Mouse (Mus musculus): ENCODE measurements around the gene Arhgap9. TPM values are rescaled to one million over a fixed set of nuclear protein-coding genes. Genes with fewer than 3 reads are reported as not detected.

Arhgap9 gene
- polyA plus RNA-seq, 1 experiment from 2014 or later, result 2.0 TPM

- Histone ChIP-seq H3K4me1 (peaks cover 76% of the 10 kb centered on the region), H3K9me3 (no peaks in the 10 kb centered on the region), H3K27ac (replicated peaks) (peak overlapping the region; percentile 95), H3K4me3 (peak overlapping the region; percentile 88), H3K27me3 (replicated peaks; ENCODE audit: low read depth, poor library complexity, severe bottlenecking) (no peaks in the 10 kb centered on the region), H3K36me3 (replicated peaks) (peaks cover 55% of the 10 kb centered on the region)
- WGBS, result 3% methylated on average over 3 of the region's 3 CpGs
- no peak for DNase-seq (ENCODE audit: low spot score)
Observed at GRCm38 (mm10) chr10:127287936-127288293, 33.8 kb upstream of the Arhgap9 start.

GRCm38 (mm10) chr10:127288328-127288799, 33.4 kb upstream of the Arhgap9 start:
- H3K27ac ChIP-seq (replicated peaks), result peak overlapping the region; percentile 95
- H3K4me3 ChIP-seq, result peak overlapping the region; percentile 88
- H3K27me3 ChIP-seq (replicated peaks; ENCODE audit: low read depth, poor library complexity, severe bottlenecking), result no peaks in the 10 kb centered on the region
- no peak for DNase-seq (ENCODE audit: low spot score)
- H3K4me1 ChIP-seq, result peaks cover 78% of the 10 kb centered on the region
- no peaks in the 10 kb centered on the region for H3K9me3 ChIP-seq
- under 1% methylated on average over 27 of the region's 28 CpGs for WGBS
- H3K36me3 ChIP-seq (replicated peaks), result peaks cover 55% of the 10 kb centered on the region

GRCm38 (mm10) chr10:127288800-127289572, 32.8 kb upstream of the Arhgap9 start, which contains the start of gene Mbd6:
TSS of gene Mbd6 (minus strand) at chr10:127289018.
- Histone ChIP-seq H3K4me3 (peak within 1 kb of the TSS; percentile 88), H3K9me3 (no peaks in the 10 kb centered on the region), H3K27me3 (replicated peaks; ENCODE audit: low read depth, poor library complexity, severe bottlenecking) (no peaks in the 10 kb centered on the region), H3K36me3 (replicated peaks) (peaks cover 55% of the 10 kb centered on the region), H3K27ac (replicated peaks) (peak within 1 kb of the TSS; percentile 95), H3K4me1 (peaks cover 78% of the 10 kb centered on the region)
- peak; percentile 93 for DNase-seq (ENCODE audit: low spot score)
- under 1% methylated on average over 52 of the region's 65 CpGs for WGBS

GRCm38 (mm10) chr10:127289573-127290191, 32.1 kb upstream of the Arhgap9 start:
- Histone ChIP-seq H3K4me3 (peak overlapping the region; percentile 88), H3K27me3 (replicated peaks; ENCODE audit: low read depth, poor library complexity, severe bottlenecking) (no peaks in the 10 kb centered on the region), H3K4me1 (peaks cover 72% of the 10 kb centered on the region), H3K36me3 (replicated peaks) (peaks cover 55% of the 10 kb centered on the region), H3K9me3 (no peaks in the 10 kb centered on the region), H3K27ac (replicated peaks) (peak overlapping the region; percentile 95)
- WGBS, result 2% methylated on average over 15 of the region's 15 CpGs
- DNase-seq (ENCODE audit: low spot score), result no peak

GRCm38 (mm10) chr10:127290307-127290929, 31.3 kb upstream of the Arhgap9 start:
- Histone ChIP-seq H3K4me3 (peak overlapping the region; percentile 88), H3K36me3 (replicated peaks) (peaks cover 55% of the 10 kb centered on the region), H3K9me3 (no peaks in the 10 kb centered on the region), H3K4me1 (peaks cover 65% of the 10 kb centered on the region), H3K27ac (replicated peaks) (peak overlapping the region; percentile 95), H3K27me3 (replicated peaks; ENCODE audit: low read depth, poor library complexity, severe bottlenecking) (no peaks in the 10 kb centered on the region)
- WGBS, result under 1% methylated on average over 46 of the region's 47 CpGs
- DNase-seq (ENCODE audit: low spot score), result peak; percentile 100

- peak overlapping the region; percentile 88 for H3K4me3 ChIP-seq
- DNase-seq (ENCODE audit: low spot score), result peak; percentile 74
- H3K27ac ChIP-seq (replicated peaks), result peak overlapping the region; percentile 95
- no peaks in the 10 kb centered on the region for H3K9me3 ChIP-seq
- peaks cover 55% of the 10 kb centered on the region for H3K36me3 ChIP-seq (replicated peaks)
- H3K4me1 ChIP-seq, result peaks cover 57% of the 10 kb centered on the region
- WGBS, result 2% methylated on average over 19 of the region's 19 CpGs
- no peaks in the 10 kb centered on the region for H3K27me3 ChIP-seq (replicated peaks; ENCODE audit: low read depth, poor library complexity, severe bottlenecking)
Observed at GRCm38 (mm10) chr10:127290930-127291880, 30.6 kb upstream of the Arhgap9 start.

- peaks cover 48% of the 10 kb centered on the region for H3K4me1 ChIP-seq
- H3K4me3 ChIP-seq, result peak overlapping the region; percentile 88
- H3K27me3 ChIP-seq (replicated peaks; ENCODE audit: low read depth, poor library complexity, severe bottlenecking), result no peaks in the 10 kb centered on the region
- no peaks in the 10 kb centered on the region for H3K9me3 ChIP-seq
- peak overlapping the region; percentile 95 for H3K27ac ChIP-seq (replicated peaks)
- peaks cover 55% of the 10 kb centered on the region for H3K36me3 ChIP-seq (replicated peaks)
- DNase-seq (ENCODE audit: low spot score), result no peak
- WGBS, result 64% methylated on average over 5 of the region's 5 CpGs
Observed at GRCm38 (mm10) chr10:127291881-127292638, 29.7 kb upstream of the Arhgap9 start.

- H3K4me1 ChIP-seq, result peaks cover 38% of the 10 kb centered on the region
- no peaks in the 10 kb centered on the region for H3K9me3 ChIP-seq
- no peak overlapping the region; the same call in 1 of the 2 replicates for H3K4me3 ChIP-seq
- 89% methylated on average over 6 of the region's 6 CpGs for WGBS
- no peak overlapping the region for H3K27ac ChIP-seq (replicated peaks)
- no peaks in the 10 kb centered on the region for H3K27me3 ChIP-seq (replicated peaks; ENCODE audit: low read depth, poor library complexity, severe bottlenecking)
- DNase-seq (ENCODE audit: low spot score), result no peak
- peaks cover 60% of the 10 kb centered on the region for H3K36me3 ChIP-seq (replicated peaks)
Observed at GRCm38 (mm10) chr10:127292987-127293538, 28.7 kb upstream of the Arhgap9 start.

GRCm38 (mm10) chr10:127293590-127294113, 28.1 kb upstream of the Arhgap9 start:
- H3K36me3 ChIP-seq (replicated peaks), result peaks cover 66% of the 10 kb centered on the region
- no peaks in the 10 kb centered on the region for H3K9me3 ChIP-seq
- H3K27me3 ChIP-seq (replicated peaks; ENCODE audit: low read depth, poor library complexity, severe bottlenecking), result no peaks in the 10 kb centered on the region
- no peak overlapping the region for H3K27ac ChIP-seq (replicated peaks)
- peaks cover 38% of the 10 kb centered on the region for H3K4me1 ChIP-seq
- H3K4me3 ChIP-seq, result no peak overlapping the region
- 85% methylated on average over 3 of the region's 3 CpGs for WGBS
- no peak for DNase-seq (ENCODE audit: low spot score)

GRCm38 (mm10) chr10:127294895-127295510, 26.8 kb upstream of the Arhgap9 start:
- no peak overlapping the region for H3K4me3 ChIP-seq
- H3K27me3 ChIP-seq (replicated peaks; ENCODE audit: low read depth, poor library complexity, severe bottlenecking), result no peaks in the 10 kb centered on the region
- H3K27ac ChIP-seq (replicated peaks), result no peak overlapping the region
- peaks cover 26% of the 10 kb centered on the region for H3K4me1 ChIP-seq
- DNase-seq (ENCODE audit: low spot score), result no peak
- WGBS, result 93% methylated on average over 10 of the region's 10 CpGs
- no peaks in the 10 kb centered on the region for H3K9me3 ChIP-seq
- H3K36me3 ChIP-seq (replicated peaks), result peaks cover 80% of the 10 kb centered on the region

All from embryonic facial prominence, embryonic 10.5 days (tissue).